Mouse (Mus musculus) thymus, adult 2 months (tissue): Measurements from ENCODE around the gene Etl4.

Source experiments
- CTCF ChIP-seq: fragments of 200-500 bp; IDR thresholded peaks from 2 replicates; pipeline ENCODE4 v1.5.1; 2012; ENCODE audit warnings: mild to moderate bottlenecking, control low read depth, low read length, moderate library complexity, borderline replicate concordance; ENCODE audit not compliant: control insufficient read depth, poor library complexity, insufficient read depth; ENCODE audit errors: extremely low read depth
- POLR2A ChIP-seq: fragments of 200-500 bp; IDR thresholded peaks from 2 replicates; pipeline ENCODE4 v1.6.1; 2012; ENCODE audit warnings: mild to moderate bottlenecking, low read length, control low read depth, moderate library complexity; ENCODE audit not compliant: control insufficient read depth, poor library complexity, insufficient read depth; ENCODE audit errors: extremely low read depth

- TF ChIP-seq POLR2A (no peak), CTCF (no peak)
These were observed 512.7 kb downstream of the Etl4 start for GRCm38 (mm10) chr2:20422275-20422674.
